Mouse (Mus musculus) lung, adult 2 months (tissue): ENCODE measurements around the gene Jazf1. TPM values are rescaled to one million over a fixed set of nuclear protein-coding genes. Genes with fewer than 3 reads are reported as not detected.

Experiments
- DNase-seq: peaks from one replicate; pipeline ENCODE4 v3.0.0; 2022
- H3K4me1 ChIP-seq: fragments of 200-500 bp; 2 replicates; pipeline ENCODE4 v1.6.1; 2011; ENCODE audit warnings: low read length; ENCODE audit not compliant: control insufficient read depth, insufficient read depth
- H3K4me3 ChIP-seq: fragments of 200-500 bp; replicated peaks from 2 replicates; pipeline ENCODE3; 2011; ENCODE audit warnings: low read depth, mild to moderate bottlenecking, control low read depth, low read length; ENCODE audit errors: extremely low read depth
- CTCF ChIP-seq: fragments of 200-500 bp; IDR thresholded peaks from 2 replicates; pipeline ENCODE4 v1.5.1; 2011; ENCODE audit warnings: mild to moderate bottlenecking, low read length, control low read depth; ENCODE audit not compliant: insufficient read depth
- POLR2A ChIP-seq: fragments of 200-500 bp; IDR thresholded peaks from 2 replicates; pipeline ENCODE4 v1.6.1; 2011; ENCODE audit warnings: low read depth, mild to moderate bottlenecking, control low read depth, low read length, borderline replicate concordance; ENCODE audit errors: extremely low read depth
- WGBS: fragments of 180-500 bp; shearing (Covaris S2); methylation state at CpG from one replicate; pipeline ENCODE4 v1.1.7; 2018; 5-methylcytosine and 5-hydroxymethylcytosine counted together
- polyA plus RNA-seq: library from polyadenylated mRNA; depleted of rRNA; stranded (reverse); fragments of >200 nt; gene quantifications from 2 replicates; pipeline ENCODE4 v1.2.3, GENCODE M21; 2012; rRNA removed

Jazf1 gene
- 1.3 and 1.4 TPM in 2 replicates for polyA plus RNA-seq

- TF ChIP-seq CTCF = no peak
- TF ChIP-seq POLR2A = no peak
- H3K4me3 ChIP-seq = peak within 1 kb of the TSS; percentile 79
- H3K4me1 ChIP-seq = peaks cover 3% of the 10 kb centered on the region; the same call in 1 of the 2 replicates
- peak; percentile 29 for DNase-seq
- WGBS = 5% methylated on average over 123 of the region's 133 CpGs
These were observed at the start of gene Jazf1 for GRCm38 (mm10) chr6:53067989-53068874. Gene Jazf1 (minus strand): TSS chr6:53068631.

DNA sequence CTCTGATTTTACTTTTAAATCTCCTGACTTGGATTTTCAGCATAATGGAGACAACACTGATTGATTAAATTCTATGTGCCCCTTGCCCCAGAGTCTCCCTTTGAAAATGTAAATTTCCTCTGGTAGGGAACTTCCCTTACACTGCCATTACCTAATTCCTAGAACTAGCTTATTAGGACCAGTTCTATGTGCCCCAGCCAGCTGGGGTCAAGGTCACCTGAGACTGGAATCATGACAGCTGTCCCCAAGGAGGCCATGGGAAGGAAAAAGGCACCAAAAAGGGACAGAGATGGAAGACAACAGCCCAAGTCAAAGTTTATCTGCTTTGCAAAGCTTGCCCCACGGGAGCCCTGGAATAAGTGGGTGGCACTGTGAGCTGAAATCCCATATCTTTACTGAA, 49.4 kb upstream of the Jazf1 start:
- H3K4me3 ChIP-seq = no peak overlapping the region
- TF ChIP-seq CTCF (no peak), POLR2A (no peak)
- no peak for DNase-seq
- WGBS = 51% methylated on average over 1 of the region's 1 CpGs
- H3K4me1 ChIP-seq = no peaks in the 10 kb centered on the region

DNA sequence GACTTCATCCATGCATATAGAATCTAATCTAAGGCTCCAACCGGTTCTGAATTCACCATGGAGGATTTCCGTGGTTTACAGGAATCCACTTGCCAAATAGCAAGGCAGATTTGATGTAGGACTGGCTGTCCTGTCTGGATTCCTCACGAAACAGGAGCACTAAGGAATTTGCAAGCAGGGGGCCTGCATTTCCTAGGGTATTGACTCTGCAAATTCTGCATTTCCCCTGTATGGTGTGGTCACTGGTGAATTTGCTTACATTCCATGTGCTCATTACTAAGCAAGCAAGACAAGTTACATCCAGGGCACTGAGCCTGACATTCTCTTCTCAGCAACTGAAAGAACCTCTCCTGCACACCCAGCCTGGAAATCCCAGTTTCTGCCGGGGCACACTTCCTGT, 18.4 kb upstream of the Jazf1 start:
- Histone ChIP-seq H3K4me3 (no peak overlapping the region), H3K4me1 (no peaks in the 10 kb centered on the region)
- no peak for DNase-seq
- TF ChIP-seq CTCF = no peak
- TF ChIP-seq POLR2A = no peak
- 43% methylated on average over 4 of the region's 4 CpGs for WGBS

DNA sequence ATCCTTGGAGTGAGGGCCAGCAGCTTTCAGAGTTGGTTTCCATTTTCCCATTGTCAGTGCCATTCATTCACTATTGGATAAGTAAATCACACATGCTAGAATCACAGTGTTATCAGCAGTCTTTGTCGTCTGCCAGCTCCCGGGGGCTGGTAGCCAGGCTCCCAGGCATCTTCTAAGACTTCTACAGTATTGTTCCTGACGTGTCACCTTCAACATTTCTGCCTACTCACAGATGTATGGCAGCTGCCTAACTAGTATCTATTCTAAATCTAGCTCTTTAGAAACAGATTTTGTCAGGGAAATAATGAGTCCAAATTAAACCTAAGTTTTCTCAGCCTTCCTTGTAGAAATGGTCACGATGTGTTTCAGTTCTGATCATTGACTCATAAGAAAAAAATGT, 12.8 kb upstream of the Jazf1 start:
- WGBS = 68% methylated on average over 4 of the region's 4 CpGs
- H3K4me1 ChIP-seq = no peaks in the 10 kb centered on the region
- DNase-seq = no peak
- no peak overlapping the region for H3K4me3 ChIP-seq
- TF ChIP-seq CTCF (no peak), POLR2A (no peak)

- TF ChIP-seq POLR2A (no peak), CTCF (no peak)
- H3K4me3 ChIP-seq = no peak overlapping the region
- no peak for DNase-seq
- 25% methylated on average over 2 of the region's 2 CpGs for whole genome bisulfite sequencing
- H3K4me1 ChIP-seq = no peaks in the 10 kb centered on the region
These were observed 10.2 kb upstream of the Jazf1 start for GRCm38 (mm10) chr6:53078671-53079070.

DNA sequence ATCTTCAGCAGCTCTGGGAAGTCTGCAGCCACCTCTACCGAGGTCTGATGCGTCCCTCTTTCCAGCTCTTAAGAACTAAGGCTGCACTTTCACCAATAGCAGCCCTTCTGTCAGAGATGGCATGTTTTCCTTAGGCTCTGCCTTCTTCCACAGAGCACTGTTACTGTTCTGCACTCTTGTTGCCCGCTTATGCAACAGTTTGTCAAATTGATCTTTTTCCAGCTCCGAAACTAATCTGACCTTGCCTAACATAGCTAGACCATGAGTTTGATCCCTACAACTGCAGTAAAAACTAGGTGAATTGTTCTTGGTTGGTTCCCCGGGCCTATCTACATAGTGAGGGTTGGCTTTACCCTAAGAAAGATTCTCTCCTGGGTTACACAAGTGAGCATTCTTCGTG, 3.3 kb upstream of the Jazf1 start:
- no peak for DNase-seq
- TF ChIP-seq CTCF (no peak), POLR2A (no peak)
- H3K4me1 ChIP-seq = peaks cover 3% of the 10 kb centered on the region; the same call in 1 of the 2 replicates
- no peak overlapping the region for H3K4me3 ChIP-seq
- 82% methylated on average over 6 of the region's 6 CpGs for WGBS

DNA sequence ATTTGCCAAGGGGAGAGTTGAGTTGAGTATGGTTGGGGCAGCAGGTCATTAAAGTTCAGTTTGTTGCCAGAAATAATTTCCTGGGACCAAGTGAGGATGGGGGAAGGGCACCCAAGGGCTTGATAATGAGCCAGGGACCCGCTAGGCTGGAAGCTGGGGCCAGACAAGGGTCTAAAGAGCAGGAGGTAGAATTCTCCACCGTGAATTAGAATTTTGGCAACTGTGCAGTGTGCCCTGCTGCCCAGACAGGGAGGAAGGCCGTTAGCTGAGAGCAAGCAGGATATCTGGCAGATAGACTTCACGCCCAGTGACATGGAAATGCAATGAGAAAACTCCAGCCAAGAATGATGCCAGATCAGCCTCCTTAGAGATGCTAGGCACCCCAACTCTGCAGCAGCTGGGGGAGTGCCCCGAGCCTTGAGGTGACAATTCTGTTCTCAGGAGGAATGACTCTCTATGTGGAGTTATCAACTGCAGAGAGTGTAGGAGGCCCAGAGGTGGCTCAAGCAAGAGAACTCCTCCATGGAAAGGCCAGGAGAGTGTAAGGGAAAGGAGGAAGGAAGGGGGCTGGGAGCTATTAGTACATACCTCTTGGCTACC, 1.6 kb upstream of the Jazf1 start:
- Histone ChIP-seq H3K4me3 (no peak overlapping the region), H3K4me1 (peaks cover 3% of the 10 kb centered on the region; the same call in 1 of the 2 replicates)
- 48% methylated on average over 5 of the region's 5 CpGs for WGBS
- TF ChIP-seq CTCF (no peak), POLR2A (no peak)
- no peak for DNase-seq

DNA sequence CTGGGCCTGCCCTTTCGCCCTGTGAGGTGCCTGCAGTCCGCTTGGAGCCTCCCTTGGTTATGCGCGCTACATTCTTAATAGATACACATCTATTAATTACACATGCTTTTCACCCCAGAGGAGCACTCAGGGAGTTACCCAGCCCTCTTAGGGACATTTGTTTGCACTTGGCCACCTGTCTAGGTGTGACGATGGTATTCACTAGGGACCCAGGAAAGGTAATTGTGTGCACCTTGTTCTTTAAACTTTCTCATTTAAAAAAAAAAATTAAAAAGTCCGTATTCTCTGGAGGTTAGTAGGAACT, 396 bp upstream of the Jazf1 start:
- 17% methylated on average over 6 of the region's 6 CpGs for WGBS
- Histone ChIP-seq H3K4me3 (peak overlapping the region; percentile 79), H3K4me1 (peaks cover 3% of the 10 kb centered on the region; the same call in 1 of the 2 replicates)
- no peak for TF ChIP-seq POLR2A
- no peak for TF ChIP-seq CTCF
- no peak for DNase-seq

DNA sequence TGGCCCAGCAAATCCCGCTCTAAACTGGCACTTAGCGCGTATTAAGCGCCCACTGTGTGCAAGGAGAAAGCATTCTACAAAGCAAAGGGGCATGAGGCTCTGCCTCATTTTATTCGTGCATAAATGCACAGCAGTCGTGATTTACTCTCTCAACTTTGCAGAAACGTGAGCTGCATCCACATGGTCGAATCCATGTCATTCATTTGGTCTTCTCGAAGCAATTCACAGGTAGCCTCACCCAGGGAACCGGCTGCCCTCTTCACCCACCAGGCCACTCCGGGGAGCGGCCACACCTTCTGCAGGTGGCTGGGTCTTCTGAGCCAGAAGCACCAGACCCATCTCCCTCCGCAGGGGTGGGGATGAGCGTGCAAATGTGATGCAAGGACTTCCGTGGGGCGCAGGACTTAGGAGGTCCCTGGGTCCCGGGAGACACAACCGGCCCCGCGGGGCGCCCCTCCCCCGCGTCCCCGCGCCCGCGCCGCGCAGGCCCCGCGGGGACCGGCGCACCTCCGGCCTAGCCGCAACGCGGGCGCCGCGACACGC, 914 bp downstream of the Jazf1 start:
- DNase-seq = peak; percentile 27
- Histone ChIP-seq H3K4me1 (peaks cover 3% of the 10 kb centered on the region; the same call in 1 of the 2 replicates), H3K4me3 (peak overlapping the region; percentile 79)
- WGBS = 10% methylated on average over 41 of the region's 41 CpGs
- no peak for TF ChIP-seq POLR2A
- no peak for TF ChIP-seq CTCF
